Mouse (Mus musculus) heart, adult 8-10 months (tissue): ENCODE measurements around the gene Zfp622. TPM values are rescaled to one million over a fixed set of nuclear protein-coding genes. Genes with fewer than 3 reads are reported as not detected.
"Not testable (repeated sequence)": the region's sequence is repeated elsewhere in the genome, so short reads cannot be mapped to it uniquely, and the experiment has no call there.

ENCODE experiments used
- DNase-seq: peaks from one replicate; pipeline ENCODE4 v3.0.0; 2022; ENCODE audit warnings: low spot score
- microRNA-seq: library from miRNA; unstranded; fragments of <30 nt; microRNA quantifications from one replicate; pipeline ENCODE4 v1.2.0, GENCODE M21; 2022
- total RNA-seq, 4 experiments: library from RNA; stranded (reverse); gene quantifications; 2 replicates each; pipeline ENCODE4 v1.2.4; 2022

Zfp622 gene
- total RNA-seq, 4 experiments from 2014 or later: 20.4 to 26.6 (median 24.4) TPM

DNA sequence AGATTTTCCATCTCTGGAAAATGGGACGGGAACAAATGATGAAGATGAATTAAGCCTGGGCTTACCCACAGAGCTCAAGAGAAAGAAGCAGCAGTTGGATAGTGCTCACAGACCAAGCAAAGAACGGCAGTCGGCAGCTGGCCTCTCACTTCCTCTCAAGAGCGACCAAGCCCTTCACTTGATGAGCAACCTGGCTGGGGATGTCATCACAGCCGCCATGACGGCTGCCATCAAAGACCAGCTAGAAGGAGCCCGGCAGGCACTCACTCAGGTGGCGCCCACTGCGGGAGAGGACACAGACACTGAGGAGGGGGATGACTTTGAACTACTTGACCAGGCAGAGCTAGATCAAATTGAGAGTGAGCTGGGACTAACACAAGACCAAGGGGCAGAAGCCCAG is 12.6 kb upstream of the Zfp622 start:
- DNase-seq: no peak

DNA sequence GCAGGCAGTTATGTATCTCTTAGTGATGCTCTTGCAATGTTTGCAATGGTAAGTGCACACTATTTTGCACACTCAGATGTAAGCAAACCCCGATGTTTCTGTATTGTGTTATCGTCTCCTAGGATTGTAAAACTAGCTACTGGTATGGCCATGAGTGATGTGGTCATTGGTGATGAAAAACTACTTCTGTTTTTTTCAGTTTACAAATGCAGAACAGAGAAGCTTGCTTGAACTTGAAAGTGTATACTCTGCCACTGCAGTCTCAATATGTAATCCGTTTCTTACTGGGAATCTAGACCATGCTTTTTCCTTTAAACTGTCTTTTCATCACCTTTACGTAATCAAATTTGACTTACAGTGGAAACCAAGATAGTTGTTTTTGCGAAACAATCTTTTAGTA is 11.4 kb upstream of the Zfp622 start:
- DNase-seq: no peak

DNA sequence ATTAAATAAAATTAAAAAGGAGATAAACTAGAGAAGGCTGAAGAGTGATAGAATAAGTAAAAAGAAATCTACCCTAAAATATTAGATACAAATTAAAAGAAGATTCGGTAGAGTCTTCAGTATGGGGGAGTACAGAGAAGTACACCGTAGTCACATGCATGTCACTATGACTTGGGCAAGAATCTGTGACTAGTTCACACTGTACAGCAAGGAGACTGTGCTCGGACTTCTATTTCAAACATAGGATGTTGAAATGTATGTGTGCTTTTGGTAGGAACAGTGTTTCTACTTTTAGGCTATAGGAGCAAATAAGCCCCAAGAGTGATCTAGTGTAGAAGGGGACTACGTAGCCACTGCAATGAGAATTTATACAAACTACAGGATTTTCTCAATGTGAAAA is 9.8 kb upstream of the Zfp622 start:
- no peak for DNase-seq

DNA sequence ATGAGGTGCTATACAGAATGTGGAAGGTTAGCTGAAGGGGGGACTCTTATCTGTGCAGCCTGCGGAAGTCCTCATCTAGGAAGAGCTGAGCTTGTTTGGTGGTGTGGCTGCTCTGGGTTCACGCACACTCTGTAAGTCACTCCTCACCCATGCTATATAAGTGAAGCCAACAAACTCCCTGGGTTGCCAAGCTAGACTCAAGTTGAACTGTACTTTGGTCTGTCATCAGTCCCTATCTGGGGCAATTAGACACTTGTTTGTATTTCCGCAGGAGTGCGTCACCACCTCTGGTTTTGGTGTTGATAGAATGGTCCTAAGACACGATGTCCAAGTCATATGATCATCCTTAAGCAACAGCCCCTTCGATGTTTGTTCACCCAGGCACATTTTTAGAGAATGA is 8.4 kb upstream of the Zfp622 start:
- no peak for DNase-seq

DNA sequence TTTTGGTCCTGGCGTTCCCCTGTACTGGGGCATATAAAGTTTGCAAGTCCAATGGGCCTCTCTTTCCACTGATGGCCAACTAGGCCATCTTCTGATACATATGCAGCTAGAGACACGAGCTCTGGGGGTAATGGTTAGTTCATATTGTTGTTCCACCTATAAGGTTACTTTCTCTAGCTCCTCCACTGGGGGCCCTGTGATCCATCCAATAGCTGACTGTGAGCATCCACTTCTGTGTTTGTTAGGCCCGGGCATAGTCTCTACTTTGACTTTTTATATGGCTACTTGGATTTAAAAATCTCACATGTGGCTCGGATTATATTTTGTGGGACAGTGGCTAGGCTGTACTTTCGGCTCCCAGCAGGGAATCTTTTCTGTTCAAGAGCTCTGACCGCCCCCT is 552 bp upstream of the Zfp622 start:
- not testable (repeated sequence) for DNase-seq

DNA sequence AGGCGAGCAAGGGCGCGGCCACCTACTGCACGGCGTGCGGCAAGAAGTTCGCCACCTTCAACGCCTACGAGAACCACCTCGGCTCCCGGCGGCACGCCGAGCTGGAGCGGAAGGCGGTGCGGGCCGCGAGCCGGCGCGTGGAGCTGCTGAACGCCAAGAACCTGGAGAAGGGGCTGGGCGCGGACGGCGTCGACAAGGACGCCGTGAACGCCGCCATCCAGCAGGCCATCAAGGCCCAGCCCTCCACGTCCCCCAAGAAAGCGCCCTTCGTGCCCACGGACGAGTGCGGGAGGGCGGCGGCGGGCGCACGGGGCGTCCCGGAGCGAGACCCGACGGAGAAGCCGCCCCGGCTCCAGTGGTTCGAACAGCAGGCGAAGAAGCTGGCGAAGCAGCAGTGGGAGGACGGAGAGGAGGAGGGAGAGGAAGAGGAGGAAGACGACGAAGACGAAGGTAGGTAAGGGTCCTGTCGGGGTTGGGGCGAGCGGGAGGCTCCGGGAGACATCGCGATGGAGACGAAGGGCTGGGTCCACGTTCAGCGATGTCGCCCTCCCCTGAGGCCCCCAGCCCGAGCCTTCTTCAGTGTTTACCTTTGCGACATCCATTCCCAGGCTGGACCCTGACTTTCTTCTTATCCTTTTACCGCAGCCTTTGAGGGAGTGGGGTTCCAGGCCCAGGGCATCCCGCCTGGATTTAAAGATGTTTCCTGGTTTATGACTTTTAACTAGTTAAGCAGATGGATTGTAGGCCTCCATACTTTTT is 747 bp downstream of the Zfp622 start:
- DNase-seq: no peak

DNA sequence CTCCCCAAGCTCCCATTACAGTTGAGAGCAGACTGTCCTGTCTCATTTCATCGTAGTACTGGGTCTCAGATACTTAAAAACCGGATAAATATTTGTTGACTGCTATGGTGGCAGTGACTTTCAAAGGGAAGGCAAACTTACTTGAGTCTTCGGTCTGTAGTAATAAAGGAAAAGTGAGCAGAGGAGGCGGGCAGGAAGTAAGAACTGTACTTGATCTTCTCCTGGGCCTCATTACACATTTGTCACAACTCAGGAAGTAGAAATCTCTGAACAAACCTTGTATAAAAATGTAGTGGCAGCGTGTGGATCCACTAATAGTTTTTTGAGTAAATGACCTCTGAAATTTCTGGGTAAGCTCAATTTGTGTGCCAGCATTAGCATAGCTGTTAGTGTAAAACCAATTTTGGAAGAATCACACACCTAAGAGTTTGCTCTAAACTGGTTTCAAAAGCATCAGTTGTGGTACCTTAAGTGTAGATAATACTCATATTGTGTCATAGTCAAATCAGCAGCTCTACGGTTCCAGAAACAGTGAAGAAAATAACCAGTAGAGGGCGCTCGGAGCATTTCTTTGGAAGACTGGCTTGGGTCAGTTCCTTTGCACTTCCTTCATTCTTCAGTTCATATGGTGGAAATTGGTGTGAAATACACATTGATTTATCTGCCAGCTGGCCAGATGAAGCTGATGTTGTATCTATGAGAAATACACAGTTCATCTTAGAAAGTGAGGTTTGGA is 9.0 kb downstream of the Zfp622 start:
- peak; percentile 71 for DNase-seq

DNA sequence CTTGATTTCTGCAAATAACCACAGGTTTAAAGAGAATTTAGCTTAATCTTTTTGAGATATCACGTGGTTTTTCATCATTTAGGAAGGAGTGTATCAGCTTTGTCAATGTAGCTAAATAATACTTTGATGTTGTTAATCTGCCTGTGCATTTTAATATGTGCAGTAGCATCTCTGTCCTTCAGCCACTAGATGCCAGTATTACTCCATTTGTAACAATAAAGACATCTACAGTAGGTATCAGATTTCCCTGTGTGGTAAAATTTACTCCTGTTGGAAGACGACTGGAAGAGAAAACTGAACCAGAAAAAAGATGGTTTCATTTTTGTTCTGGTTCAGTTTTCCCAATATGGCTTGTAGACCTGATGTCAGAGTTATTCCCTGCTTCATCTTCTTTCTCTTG is 11.4 kb downstream of the Zfp622 start:
- DNase-seq: no peak

DNA sequence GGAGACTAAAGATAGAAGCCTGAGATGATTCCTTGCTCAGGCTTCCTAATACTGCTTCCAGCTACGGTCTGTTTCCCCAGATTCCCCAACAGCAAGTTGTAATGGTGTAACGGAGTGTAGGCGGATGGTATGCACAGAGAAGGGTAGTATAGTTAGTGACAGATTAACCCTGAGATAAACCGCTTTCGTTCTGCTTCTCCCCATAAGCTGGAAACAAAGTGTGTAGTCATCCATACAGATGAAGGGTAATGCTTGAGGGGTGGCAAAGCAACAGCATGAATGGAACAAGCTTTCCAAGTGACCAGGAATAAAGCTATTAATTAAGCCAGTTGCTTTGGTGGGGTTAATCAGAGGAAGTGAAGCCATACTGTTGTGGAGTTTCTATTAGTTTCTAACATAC is 15.4 kb downstream of the Zfp622 start:
- not testable (repeated sequence) for DNase-seq

DNA sequence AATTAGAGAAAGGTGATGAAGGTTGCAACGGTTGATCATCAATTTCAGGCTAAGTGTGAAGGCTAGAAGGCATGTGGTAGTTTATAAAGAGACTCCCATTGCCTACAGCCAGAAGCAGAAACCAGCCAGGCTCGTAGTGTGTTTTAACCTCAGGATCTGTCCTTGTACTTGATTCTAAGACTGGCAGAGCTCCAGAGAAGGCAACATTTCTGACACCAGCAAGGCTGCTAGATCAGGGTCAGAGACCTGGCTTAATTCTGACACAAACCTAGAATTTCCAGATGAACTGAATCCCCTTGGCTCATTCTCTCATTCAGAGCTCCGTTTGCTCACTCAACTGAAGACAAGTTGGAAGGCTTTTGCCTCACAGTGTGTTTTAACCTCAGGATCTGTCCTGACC is 24.5 kb downstream of the Zfp622 start:
- DNase-seq: no peak

DNA sequence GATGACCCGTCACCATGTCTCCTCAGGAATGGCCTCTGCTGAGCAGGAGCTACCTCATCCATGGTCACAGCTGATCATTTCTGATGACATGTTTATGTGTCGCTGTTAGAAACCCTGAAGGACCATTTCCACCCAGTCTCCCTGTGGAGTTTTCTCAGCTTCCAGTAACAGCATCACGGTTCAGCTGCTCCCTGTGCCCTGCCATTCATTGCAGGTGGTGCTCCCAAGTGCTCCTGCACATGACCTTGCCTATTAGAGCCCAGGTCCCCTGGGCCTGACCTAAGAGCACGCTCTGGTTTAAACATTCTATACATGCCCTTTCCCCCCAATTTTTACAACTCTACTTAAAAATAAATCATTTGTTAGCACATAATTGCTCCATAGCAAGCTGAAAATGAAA is 28.7 kb downstream of the Zfp622 start:
- DNase-seq: no peak

DNA sequence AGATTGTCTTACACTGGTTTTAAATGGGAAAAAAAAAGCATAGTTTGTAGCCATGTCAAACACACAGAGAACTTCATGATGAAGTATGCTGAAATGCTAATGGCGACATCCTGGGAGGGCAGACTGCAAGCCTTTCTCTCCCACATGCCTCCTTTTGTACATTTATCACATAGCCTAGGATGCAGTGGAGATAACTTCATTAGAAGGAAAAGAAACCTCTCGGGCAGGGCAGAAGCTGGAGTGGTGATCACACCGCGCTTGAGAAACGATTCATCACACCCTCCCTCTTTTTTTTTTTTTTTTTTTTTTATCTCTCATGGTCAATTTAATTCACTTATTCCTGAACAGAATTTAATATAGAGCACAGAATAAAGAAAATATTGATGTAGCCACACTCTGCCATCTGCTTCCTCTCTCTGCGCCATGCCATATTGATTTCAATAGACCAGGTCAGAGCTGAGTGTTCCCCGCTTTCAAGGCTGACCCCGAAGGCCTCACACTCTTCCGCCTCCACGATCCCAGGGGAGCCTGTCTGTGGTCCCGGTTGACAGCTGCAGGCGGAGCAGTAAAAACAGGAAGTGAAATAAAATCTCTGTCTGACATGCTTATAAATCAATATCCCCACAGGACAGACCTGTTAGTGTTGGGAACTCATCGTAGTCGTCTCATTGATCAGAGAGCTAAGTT is 32.0 kb downstream of the Zfp622 start:
- peak; percentile 16 for DNase-seq

DNA sequence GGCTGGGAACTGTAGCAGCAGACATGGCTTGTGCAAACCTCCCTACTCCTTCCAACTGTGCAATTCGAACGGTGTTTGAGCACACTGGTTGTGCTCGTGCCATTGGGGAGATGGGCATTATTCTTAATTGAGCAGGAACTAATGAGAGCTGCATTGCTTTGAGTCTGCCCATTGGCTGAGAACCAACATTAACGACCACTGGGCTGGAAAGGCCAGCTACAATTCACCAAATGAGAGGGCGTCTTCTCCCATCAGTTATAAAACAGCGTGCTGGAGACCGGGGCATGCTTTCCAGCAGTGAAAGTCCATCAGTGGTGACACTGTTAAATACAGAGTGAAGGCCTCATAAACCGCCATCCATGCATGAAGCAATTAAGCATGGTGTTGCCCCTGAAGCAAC is 37.6 kb downstream of the Zfp622 start:
- no peak for DNase-seq

DNA sequence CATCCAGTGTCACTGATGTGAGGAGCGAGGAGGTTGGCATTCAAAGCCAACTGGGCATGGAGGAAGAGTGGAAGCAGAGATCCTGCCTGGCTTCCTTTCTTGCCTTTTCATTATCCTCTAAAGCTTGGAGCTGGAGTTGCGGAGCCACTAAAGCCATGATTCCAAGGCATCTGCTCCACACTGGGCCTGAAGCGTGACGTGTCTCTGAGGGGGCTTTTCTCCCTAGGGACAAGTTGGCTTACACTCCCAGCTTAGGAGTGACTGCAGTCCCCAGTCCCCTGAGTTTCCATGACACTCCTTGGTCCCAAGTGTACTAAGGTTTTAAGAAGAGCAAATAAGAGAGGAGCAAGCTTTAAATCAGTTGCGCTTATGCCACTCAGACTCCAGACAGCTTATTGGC is 38.5 kb downstream of the Zfp622 start:
- DNase-seq: no peak

DNA sequence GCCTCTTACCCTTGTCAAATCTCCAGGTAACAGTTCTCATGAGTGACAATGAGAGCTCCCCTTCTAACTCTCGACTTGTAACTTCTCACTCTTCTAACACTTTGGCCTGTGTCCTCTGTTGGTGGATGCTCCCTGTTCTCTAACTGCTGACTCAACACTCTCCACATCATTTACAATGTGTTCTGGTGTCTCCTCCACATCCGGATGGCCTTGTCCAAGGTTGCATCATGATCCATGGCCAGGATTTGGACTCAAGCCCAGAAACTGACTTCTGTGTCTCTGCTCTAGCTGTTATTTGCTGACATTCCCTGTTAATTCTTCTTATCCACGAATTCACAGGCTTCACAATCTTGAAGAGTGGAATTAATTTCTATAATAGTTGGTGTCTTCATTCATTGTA is 47.5 kb downstream of the Zfp622 start:
- no peak for DNase-seq

DNA sequence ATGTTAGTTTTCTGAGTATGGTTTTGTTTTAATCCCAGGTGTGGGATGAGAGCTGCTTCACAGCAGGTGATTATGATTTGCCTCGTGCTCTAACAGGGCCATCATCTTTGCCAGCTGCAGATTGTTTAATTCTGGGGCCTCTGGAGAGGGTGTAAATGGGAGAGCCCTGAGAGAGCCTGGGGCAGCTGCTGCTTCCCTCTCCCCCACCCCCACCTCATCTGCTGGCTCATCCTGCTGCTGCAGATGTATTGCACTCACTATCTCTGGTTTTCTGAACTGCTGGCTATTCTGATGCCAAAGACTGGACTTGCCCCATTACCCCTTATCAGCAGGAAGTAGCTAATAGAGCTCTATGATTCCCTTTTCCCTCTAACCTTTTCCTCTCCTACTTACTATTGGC is 56.4 kb downstream of the Zfp622 start:
- DNase-seq: no peak

DNA sequence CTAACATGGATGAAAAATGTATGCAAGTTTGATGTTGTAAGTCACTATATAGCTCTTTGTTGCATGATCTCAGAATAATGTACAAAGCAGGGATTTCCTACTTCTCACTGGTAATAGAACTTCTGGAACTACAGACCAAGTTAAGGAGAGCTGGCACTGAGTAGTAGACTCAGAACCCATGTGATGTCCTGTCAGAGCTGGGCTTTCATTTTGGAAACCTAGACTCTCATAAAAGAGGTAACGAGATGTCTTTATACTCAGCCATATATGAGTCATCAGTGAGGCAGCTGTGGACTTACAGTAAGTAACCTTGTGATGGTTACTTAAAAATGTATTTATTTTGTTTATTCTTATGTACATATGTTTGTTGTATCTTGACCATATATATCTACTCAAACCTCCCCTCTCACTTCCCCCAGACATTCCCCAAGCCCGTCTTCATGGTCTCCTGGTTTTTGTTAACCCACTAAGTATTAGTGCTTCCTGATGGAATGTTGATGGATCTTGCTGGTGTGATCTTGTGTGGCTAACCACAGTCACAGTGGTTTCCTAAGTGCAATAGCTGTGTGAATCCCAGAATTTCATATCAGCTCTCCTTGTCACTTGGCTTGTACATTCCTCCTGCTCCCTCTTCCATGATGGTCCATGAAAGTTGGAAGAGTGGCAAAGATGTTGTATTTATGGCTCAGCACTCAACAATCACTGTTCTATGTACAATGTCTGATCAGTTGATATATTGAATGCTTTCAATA is 57.2 kb downstream of the Zfp622 start:
- no peak for DNase-seq

Small RNA genes within 50 kb of the gene (microRNA-seq; reads per million reads assigned to microRNA genes)
- gene Mir7212: 0.84 reads per million

Other genes with a start within 250 kb of the Zfp622 start
- 100 to 1,000 TPM; 197 to 344 (median 283) TPM for gene Retreg1, start 141.2 kb upstream of the Zfp622 start, total RNA-seq